Mouse (Mus musculus) heart, embryonic 16.5 days (tissue): ENCODE measurements at regions not wholly inside any gene's neighbourhood (a gene's known extent, or its start where the extent isn't known, plus 50 kb on each side); places are given as distances from the start of the nearest gene placed in this dataset.

ENCODE experiments used
- ATAC-seq: fragments of 200-750 bp; cut with Nextera tagmentation; replicated peaks from 2 replicates; pipeline ENCODE4 v1.8.0; 2017; ENCODE audit warnings: moderate number of reproducible peaks; ENCODE audit not compliant: insufficient read depth, low FRiP score; ENCODE audit errors: extremely low read depth
- H3K27ac ChIP-seq: fragments of 300-500 bp; sonication (generic); 2 replicates; pipeline ENCODE4 v1.5.1; 2014; ENCODE audit warnings: mild to moderate bottlenecking, low read length, control low read depth, moderate library complexity
- H3K27me3 ChIP-seq: fragments of 300-500 bp; sonication (generic); 2 replicates; pipeline ENCODE4 v1.6.1; 2014; ENCODE audit warnings: low read length, mixed read lengths; ENCODE audit not compliant: control insufficient read depth, insufficient read depth
- H3K36me3 ChIP-seq: fragments of 300-500 bp; sonication (generic); 2 replicates; pipeline ENCODE4 v1.6.1; 2014; ENCODE audit not compliant: control insufficient read depth, insufficient read depth
- H3K4me1 ChIP-seq: fragments of 300-500 bp; sonication (generic); 2 replicates; pipeline ENCODE4 v1.6.1; 2014; ENCODE audit warnings: low read length, mixed read lengths; ENCODE audit not compliant: control insufficient read depth, insufficient read depth
- H3K4me2 ChIP-seq: fragments of 300-500 bp; sonication (generic); 2 replicates; pipeline ENCODE4 v1.6.1; 2014; ENCODE audit warnings: low read depth, mild to moderate bottlenecking, control low read depth, low read length
- H3K4me3 ChIP-seq: fragments of 300-500 bp; sonication (generic); 2 replicates; pipeline ENCODE4 v1.5.1; 2014; ENCODE audit warnings: mild to moderate bottlenecking, control low read depth, low read length
- H3K9ac ChIP-seq: fragments of 300-500 bp; sonication (generic); 2 replicates; pipeline ENCODE4 v1.6.1; 2014; ENCODE audit warnings: low read length, control low read depth
- H3K9me3 ChIP-seq: fragments of 300-500 bp; sonication (generic); replicated peaks from 2 replicates; pipeline ENCODE4 v1.6.1; 2016; ENCODE audit warnings: low read length; ENCODE audit not compliant: control insufficient read depth
- WGBS: fragments of 180-500 bp; shearing (Covaris S2); extraction: QIAGEN DNeasy Blood & Tissue Kit; methylation state at CpG from one replicate; pipeline ENCODE4 v1.1.7; 2014; 5-methylcytosine and 5-hydroxymethylcytosine counted together

DNA sequence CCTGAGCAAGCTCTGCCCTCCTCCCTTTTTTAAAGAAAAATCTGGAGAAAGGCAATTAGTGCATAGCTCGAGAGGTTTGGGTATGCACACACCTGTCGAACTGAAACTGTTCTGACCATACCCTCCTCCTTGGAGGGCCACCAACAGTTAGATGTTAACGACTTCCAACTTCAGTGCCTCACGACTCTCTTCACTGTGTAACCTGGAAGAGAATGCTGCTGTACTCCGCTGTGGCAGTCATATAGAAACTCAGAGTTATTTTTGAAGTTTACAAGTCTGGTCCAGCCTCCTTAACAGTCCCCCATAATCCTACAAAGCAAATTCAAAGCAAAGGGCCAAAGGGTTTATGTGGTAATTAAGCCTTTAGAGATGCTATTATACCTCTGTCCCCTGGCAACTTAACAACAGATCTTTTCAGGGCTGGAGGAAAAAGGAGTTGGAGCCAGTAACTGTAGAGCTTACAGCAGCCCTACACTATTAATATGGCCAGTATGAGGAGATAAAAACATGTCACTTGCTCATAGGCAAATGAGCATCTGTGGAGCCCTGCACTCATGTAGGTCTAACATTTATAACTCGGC, 51.7 kb upstream of the 1700066M21Rik start:
- Histone ChIP-seq H3K4me3 (no peak overlapping the region), H3K4me2 (no peak overlapping the region), H3K36me3 (no peaks in the 10 kb centered on the region), H3K27ac (no peak overlapping the region), H3K27me3 (no peaks in the 10 kb centered on the region), H3K9ac (no peak overlapping the region), H3K9me3 (no peaks in the 10 kb centered on the region), H3K4me1 (no peaks in the 10 kb centered on the region)
- 72% methylated on average over 6 of the region's 6 CpGs for WGBS
- ATAC-seq = no peak
